Mouse (Mus musculus): Measurements from ENCODE around the gene Abcc10.

Abcc10 gene

DNA sequence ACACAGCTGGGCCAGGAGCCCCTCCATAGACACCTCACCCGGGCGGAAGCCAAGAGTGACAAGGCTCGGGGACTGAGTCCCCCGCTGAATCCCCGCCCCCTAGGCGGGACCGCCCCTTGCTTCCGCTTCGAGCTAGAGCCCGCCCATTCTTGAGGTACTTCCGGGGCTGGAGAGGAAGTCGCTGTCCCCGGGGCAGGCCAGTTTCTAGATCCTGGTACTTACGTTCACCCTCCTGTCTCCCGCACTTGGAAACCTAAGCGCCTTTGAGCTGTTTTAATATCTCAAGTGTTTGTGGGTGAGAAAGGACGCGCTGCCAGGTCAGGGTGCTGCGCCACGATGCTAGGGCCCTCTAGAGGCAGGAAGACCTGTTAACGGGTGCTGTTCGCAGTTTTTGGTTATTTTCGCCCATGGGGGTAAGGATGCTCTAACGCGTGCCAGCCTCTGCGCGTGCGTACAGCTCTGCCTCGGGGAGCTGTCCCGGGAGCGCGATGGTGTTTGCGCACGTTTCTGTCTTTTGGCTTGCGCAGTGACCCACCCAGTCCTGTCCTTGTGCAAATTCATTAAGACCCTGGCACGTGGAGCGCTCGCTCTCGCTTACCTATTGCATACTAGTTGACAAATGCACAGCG lies at the start of gene Abcc10:
TSS of gene Abcc10 (minus strand) at position 447 of the 629 bp plus-strand sequence.
- DNase-seq (ENCODE audit: low read depth), result peak; percentile 99

DNA sequence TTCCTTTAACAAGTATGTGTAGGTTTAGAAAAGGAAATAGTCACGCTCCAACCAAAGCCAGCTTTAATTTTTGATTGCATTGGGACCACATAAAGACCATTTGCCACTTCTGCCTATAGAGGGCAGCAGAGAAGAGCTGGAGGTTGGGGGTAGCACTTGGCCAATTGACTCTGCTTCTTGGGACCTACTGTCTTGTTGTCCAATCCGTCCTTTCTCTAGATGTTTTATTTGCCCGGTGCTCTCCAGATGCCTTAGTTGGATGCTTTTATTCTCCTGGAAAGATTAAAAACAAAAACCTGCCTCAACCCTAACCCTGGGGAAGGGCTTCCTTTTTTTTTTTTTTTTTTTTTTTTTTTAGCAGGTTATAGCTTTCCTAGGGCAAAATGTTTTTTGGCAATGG lies 43.6 kb upstream of the Abcc10 start:
- DNase-seq (ENCODE audit: low read depth), result peak; percentile 82

DNA sequence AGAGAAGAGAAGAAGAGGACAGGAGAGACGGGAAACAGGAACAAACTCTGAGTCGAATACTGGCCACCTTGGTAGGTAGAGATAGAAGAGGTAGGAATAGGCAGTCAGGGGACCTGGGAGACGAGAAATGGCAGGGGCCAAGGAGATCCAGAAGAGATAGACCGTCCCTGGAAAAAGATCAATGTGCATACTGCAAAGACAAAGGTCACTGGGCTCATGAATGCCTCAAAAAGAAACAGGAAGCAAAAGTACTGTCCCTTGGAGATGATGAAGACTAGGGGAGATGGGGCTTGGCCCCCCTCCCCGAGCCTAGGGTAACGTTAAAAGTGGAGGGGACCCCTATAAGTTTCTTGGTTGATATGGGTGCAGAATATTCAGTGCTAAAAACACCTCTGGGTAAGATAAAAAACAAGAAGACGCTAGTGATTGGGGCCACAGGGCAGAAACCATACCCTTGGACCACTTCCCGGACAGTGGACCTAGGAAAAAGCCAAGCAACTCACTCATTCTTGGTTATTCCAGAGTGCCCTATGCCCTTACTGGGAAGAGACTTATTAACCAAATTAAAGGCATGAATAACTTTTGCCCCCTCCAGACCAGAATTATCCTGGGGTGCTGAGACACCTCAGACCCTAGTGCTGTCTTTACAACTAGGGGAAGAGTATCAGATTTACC lies 23.0 kb upstream of the Abcc10 start:
- no peak for DNase-seq (ENCODE audit: low read depth)

DNA sequence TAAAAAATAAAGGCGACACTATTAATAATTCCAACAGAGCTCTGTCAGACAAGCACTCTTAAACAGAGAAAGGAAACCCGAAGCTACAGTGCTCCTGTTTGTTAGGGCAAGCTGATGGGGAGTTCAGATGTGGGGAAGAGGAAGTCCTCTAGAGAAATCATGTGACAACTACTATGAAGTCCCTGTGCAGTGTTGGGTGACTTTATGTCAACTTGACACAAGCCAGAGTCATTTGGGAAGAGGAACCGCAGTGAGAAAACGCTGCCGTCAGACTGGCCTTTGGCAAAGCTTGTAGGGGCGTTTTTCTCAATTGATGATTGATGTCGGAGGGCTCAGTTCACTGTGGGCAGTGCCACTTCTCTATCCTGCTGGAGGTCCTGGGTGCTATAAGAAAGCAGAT lies 13.1 kb upstream of the Abcc10 start:
- no peak for DNase-seq (ENCODE audit: low read depth)

DNA sequence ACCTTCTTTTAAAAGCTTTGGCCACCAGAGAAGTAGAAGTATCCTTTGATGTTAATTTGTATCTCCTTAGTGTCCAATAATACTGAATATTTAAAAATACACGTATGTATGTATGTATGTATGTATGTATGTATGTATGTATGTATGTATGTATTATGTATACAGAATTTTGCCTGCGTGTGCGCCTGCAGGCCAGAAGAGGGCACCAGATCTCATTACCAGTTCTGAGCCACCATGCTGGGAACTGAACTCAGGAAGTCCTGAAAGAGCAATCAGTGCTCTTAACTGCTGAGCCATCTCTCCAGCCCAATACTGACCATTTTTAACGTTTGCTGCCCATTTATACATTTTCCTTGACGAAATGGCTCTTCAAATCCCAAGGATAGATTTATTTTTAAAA lies 8.3 kb upstream of the Abcc10 start:
- DNase-seq (ENCODE audit: low read depth), result peak; percentile 69

DNA sequence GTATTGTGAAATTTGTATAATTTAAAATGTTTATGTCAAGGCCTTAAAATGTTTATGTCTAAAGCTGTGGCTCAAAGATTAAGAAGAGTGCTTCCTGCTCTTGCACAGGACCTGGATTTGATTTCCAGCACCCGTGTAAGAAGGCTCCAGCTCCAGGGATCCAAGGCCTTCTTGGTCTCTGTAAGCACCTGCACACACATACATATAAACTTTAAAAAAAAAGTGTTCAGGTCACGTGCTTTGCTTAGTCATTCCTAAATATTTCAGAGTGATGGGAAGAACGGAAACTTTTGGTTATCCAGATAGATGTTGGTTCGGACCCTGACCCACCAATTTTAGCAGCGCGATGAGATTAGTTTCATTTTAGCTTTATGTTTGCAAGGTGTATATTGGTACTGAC lies 571 bp upstream of the Abcc10 start:
- DNase-seq (ENCODE audit: low read depth), result no peak

DNA sequence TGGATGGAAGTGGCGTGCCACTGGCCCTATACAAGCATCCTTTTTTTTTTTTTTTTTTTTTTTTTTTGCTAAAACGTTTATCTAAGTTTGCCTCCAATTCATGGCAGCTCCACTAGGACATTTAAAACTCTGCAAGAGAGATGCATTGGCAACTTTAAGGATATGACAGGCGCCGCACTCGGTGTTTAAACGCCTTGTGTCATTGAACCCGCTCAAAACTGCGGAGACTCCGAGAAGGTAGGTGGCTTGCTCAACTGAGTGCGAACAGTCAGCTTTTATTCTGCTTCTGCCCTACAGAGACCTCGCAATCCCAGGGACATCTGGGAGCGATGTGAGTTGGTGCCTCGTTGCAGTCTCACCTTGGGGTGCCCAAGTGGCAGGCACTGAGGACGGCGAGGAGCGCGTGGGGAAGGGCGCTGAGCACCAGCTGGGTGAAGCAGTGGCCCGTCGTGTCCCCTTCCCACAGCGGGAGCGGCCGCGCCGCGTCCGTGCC lies 693 bp downstream of the Abcc10 start:
- no peak for DNase-seq (ENCODE audit: low read depth)

DNA sequence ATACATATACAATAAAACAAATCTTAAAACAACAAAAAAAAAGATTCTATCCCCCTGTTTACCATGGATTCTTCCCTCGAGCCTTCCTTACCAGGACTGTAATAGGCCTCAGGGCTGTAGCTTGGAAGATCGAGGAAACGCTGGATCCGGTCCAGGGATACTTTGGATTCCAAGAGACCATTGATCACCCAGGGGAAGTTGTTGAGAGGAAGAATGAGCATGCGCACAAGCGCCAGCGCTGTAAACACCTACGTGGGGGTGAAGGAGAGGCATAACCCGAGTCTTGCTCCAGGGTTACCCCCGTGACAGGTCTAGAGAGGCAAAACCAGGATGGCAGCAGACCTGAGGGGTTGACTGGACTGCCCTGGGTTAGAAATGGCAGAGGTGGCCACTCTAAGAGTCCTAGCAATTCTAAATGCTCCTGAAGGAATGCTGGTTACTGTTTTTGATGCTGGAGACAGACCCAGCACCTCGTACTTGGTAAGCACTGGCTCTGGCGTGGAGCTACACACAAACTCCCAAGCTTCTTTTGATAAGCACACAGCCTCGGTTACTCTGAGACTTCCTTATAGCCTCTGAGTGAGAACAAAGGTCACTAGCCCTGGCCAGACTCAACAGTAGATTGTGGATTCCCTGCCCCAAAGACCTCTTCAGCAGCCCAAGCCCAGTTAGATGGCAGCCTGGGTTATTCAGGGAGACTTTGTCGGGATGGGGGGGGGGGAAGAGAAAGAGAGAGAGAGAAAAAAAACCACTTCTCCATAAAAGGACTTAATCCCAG lies 5.9 kb downstream of the Abcc10 start:
- DNase-seq (ENCODE audit: low read depth), result no peak

DNA sequence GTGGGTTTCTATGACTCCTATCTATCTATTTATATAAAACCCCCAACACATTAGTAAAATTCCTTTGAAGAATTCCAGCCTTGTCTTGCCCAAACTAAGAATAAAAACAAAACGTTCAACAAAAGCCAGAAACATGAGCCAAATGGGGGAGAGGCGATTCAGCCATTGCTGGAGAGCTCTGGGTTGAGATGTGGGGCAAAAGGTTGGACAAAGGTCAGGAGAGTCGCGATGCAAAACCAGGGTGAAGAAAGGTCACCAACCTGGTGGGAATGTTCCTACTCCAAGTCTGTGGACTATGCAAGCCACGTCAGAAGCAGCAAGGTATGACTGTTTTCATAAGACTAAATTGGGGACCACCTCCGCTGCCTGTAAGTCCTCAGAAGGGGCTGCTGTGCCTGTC lies 7.7 kb downstream of the Abcc10 start:
- no peak for DNase-seq (ENCODE audit: low read depth)

DNA sequence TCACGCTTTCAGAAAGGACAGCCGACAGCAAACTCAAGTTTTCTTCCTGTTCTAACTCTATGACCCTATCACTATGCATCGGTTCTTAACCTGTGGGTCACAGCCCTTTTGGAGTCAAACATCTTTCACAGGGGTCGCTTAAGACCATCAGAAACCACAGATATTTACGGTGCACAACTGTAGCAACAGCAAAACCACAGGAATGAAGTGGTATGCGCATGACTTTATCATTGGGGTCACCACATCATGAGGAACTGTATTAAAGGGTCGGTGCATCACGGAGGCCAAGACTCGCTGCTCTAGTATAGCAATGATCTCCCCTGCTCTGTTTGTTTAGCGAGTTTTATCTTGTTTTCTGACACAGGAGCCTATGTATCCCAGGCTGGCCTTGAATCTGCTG lies 12.3 kb downstream of the Abcc10 start:
- no peak for DNase-seq (ENCODE audit: low read depth)

DNA sequence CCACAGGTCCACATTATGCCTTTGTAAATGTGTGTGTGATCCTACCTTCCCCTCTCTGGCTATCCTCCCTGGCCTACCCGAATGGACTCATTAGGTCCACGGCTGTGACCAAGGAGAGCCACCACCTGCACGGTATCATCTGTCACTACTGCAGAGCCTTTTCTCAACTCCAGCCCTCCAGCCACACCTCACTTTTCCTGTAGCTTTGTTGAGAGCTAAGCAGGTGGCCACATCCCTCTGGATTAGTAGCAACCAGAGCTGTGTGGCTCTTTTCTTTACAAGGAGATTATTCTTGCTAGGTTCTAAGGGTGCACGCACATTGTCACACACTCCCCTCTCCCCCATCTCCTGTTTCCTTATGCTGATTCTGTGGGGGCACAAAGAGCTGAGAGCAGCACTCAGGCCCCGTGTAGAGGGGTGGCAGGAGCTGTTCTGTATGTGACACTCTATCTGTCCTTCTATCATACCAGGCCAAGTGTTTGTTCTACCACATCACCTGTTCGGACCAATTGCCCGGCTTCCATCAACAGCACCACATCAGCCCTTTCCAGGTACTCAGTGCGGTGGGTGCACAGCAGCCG lies 14.9 kb downstream of the Abcc10 start:
- no peak for DNase-seq (ENCODE audit: low read depth)

DNA sequence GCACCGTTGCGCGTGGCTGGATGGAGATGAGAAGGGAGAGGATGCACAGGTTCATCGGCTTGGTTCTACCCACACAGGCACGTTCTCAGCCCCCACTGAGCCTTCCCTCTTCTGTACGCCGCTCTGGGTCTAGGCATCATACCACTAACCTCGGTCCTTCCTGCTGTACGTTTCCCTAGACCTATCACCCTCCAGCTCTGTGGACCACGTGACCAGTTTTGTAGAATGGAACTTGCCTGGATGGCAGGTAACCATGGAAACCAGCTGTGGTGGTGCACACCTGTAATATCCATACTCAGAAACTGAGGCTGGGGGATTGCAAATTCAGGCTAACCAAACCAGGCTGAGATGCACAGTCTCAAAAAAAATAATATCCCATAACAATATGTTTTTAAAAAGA lies 17.6 kb downstream of the Abcc10 start:
- no peak for DNase-seq (ENCODE audit: low read depth)

DNA sequence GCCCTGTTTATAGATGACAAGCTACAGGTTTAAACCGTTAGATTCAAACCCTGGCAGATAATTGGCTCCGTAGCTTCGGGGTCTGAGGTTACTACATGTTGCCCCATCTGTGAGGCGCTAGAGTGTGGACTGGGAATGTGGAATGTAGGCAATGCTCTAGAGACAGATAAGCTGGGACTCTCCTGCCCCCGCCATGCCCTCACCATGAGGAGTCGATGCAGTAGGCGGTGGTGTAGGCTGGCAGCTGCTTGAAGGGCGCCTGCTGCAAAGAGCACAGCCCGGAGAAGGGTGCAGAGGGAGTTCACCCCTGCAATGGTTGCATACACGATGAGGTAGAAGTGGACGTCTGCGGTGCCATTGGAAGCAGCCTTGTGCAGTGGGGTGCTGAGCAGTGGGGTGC lies 18.3 kb downstream of the Abcc10 start:
- DNase-seq (ENCODE audit: low read depth), result no peak

DNA sequence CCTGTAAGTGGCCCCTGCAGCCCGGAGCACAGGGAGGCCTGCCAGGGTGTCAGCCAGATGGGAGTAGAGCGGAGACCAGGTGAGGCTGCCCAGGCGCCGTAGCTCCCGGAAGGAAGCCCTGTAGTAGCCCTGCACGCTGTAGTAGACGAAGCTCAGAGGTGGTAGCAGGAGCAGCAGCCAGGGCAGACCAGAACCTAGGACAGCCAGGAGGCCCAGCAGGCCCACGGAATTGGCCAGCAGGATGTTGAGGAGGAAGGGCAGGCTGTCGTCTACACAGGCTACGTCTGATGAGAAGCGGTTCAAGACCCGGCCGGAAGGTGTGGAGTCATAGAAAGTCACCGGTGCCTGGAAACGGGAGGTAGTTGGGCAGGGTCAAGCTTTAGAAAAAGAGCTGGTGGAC lies 21.2 kb downstream of the Abcc10 start:
- DNase-seq (ENCODE audit: low read depth), result no peak

DNA sequence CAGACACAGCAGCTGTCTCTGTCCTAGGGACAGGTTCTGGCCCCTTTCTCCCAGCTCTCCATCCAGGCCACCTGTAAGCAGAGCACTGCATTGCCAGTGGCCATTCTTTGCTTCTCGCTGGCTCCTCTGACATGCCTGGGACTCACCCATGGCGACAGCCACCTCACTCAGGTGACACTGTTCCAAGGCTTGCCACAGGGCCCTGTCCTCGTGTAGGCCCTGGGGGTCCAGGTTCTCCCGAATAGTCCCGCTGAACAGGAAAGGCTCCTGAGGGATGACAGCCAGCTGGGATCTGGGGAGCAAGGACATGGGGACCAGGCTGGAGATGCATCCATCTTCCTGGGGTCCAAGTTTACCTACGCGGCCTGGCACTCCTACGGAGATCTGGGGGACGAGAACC lies 24.0 kb downstream of the Abcc10 start:
- no peak for DNase-seq (ENCODE audit: low read depth)

DNA sequence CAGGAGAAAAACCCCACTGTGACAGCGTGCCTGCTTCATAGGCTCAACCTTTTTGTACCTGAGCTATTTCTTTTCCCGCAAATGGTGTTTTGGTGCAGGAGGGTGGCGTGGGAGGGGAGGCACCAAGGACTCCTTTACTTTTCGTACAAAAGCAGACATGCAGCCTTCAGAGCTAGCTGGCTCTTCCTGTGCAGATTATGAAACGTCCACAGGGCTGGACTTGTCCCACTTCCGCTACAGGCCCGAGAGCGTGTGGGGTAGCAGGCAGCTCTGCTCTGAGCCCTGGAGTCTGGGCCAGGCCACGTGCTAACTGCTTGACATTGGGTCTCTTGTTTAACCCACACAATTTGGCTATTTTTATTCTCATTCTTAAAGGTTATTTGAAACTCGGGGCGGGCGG lies 26.3 kb downstream of the Abcc10 start:
- DNase-seq (ENCODE audit: low read depth), result no peak

DNA sequence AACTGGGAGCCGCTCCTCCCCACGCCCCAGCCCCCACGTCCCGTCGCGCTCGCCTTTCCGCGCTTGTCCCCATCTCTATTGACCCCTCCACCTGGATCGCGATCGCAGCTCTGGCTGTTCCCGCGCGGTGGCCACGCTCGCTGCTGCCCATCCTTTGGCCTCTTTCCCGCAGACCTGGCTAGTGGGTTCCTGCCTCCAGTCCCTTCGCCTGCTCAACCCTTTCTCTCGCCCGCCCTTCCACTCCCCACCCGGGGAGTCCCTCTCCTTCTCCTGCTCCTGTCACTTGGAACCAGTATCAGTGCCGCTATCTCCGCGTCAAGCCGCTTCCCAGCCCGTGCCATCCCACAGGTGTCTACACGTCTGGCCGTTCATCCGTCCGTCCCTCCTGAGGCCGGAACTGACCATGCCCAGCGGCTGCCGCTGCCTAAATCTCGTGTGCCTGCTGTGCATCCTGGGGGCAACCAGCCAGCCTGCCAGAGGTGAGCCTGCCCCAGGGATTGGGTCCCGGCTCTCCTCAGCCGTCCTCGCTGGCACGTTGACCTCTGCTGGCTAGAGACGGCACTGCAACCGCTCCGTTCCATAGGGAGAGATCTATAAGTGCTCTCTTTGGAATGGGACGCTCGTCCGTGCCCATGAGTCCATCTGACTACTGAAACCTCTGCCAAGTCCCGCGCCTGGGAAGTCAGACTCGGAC lies 29.8 kb downstream of the Abcc10 start:
- peak; percentile 85 for DNase-seq (ENCODE audit: low read depth)

DNA sequence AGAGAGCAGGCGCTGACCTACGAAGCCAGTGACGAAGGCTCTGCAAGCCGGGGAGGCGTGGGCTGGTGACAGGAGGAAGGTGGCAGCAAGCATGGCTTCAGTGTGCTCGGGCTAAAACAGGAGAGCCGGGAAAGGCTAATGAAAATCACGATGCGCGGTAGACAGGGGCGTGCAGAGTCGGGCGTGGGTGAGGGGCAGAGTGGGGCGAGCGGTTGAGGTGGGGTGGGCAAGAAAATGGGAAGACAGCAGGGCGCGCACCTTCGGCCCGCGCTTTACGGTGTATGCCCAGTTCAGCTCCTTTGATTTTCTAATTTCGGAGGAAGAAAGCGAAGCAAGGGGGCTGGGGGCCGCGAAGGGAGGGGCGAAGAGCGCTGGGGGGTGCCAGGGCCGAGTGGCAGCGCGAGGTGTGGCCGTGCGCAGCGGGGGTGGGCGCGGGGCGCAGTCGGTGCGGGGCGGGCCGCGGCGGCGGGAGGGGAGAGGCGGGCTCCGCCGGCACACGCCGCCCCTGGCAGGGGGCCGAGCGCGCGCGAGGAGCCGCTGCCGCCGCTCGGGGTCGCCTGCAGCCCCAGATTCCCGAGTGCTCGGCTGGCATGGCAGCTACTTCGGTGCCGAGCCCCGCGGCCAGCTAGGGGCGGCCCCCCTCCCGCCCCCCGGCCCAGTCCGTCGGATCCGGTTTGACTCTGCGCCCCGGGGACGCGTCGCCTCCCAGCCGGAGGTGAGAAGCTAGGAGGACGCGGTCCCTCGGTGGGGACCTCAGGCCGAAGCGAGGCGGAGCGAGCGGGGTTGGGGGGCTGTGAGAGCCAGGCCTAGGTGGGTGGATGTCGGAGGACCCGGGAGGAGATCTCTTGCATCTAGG lies 30.6 kb downstream of the Abcc10 start, which contains the start of gene Dlk2:
TSS of gene Dlk2 (plus strand) at position 58 of the 856 bp plus-strand sequence.
- peak; percentile 49 for DNase-seq (ENCODE audit: low read depth)

DNA sequence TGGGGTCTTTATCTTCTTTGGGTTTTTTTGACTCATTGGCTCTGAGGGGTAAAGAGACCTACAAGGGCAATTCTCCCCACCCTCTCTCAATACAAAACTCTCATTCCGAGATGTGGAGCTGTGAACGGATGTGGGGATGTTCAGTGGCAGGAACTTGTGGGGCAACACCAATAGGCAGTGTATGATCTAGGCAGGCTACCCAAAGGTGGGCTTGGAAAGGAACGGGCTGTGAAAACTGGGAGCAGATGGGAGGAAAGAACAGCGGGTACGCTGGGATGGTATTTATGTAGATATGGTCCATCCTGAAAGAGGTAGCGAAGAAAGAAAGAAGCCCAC lies 31.2 kb downstream of the Abcc10 start:
- DNase-seq (ENCODE audit: low read depth), result peak; percentile 60

DNA sequence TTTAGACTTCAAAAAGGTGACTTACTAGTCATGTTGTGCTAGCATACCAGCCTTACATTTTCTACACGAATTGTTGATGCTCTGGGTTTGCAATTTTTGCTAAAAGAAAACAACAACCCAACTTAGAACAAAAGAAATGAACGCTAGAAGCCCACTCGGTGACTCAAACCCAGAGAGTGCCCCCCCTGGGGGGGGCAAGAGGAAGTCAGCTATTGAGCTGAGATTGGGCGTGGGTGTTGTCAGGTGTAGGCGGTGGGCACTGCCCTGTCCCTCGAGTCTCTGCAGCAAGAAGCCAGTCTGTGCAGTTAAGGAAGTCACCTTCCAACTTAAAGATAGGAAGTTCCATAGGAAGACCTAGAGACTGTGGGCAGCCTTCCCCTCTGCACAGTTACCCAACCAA lies 31.6 kb downstream of the Abcc10 start:
- peak; percentile 62 for DNase-seq (ENCODE audit: low read depth)

DNA sequence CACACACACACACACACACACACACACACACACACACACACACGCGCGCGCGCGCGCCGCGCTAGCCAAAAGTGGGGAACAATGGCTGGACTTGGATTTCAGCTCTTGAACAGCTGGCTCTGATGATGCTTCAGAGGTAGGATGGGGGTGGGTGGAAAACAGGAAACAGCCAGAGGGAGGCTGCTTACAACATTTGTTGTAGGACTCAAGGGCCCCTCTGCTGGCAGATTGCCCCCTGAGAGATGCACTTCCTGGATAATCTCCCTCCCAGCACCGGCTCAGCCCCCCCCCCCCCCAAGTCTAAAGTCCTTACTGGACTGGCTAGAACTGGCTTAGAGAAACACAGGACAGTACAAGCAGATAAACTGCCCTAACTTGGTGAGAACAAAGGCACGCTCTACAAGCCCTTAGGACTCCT lies 40.5 kb downstream of the Abcc10 start:
- DNase-seq (ENCODE audit: low read depth), result no peak

Measured in induced T-regulatory cell, adult 2 months (primary cell).